In the genomic region with DNA sequence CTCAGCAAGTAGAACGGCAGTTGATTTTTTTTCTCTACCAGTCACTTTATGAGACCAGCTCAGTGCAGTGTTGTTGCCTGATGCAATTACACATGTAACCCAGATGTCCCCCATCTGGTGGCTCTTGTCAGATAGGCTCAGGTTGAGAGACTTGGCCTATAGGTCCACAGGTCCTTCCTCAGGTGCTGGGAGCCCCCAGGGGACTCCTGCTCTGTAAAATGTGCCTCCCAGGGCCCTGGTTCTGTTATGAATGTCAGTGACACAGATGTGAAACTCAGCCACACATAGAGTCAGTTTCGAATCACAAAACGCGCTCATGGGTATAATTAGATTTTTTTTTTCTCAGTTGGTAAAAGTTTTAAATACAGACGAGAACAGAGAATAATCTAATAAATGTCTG, we compare ENCODE assay signal across 27 mouse cellular contexts. TPM values are rescaled to one million over a fixed set of nuclear protein-coding genes. Genes with fewer than 3 reads are reported as not detected.
A peak's percentile ranks its signal among the peaks of the same experiment; 100 is the strongest.
DNase-seq lines count a peak whose midpoint lies in the region; ATAC-seq lines count a peak whose summit lies in the region.
"Had no signal": no experiment of that assay in that cellular context is flagged by ENCODE, and none has a peak within 500 bp of the region (broad histone marks: within the 10 kb centered on the region; RNA-seq: fewer than 3 reads in every experiment).

No protein-coding gene starts in this region.

- H3K9me3 ChIP-seq in hindbrain, embryonic 13.5 days, result no peaks in the 10 kb centered on the region
- H3K9me3 ChIP-seq: embryonic facial prominence, embryonic 12.5 days; forebrain, embryonic 13.5 days; forebrain, embryonic 15.5 days; G1E had no signal

- peak; percentile 91 for DNase-seq in A20 (ENCODE audit: low read depth, low spot score)
- DNase-seq in B cell, adult 2 months, result peak; percentile 8 to 22
- DNase-seq in forelimb bud, embryonic 11.5 days (ENCODE audit: low read depth, low spot score), result peak; percentile 25
- DNase-seq in thymus, postnatal 14 days, result no peak
- DNase-seq in c-Kit-positive CD71-positive TER-119-positive erythroid progenitor cells, embryonic 14.5 days (ENCODE audit: low spot score), result no peak
- DNase-seq: adrenal gland, adult 8-10 months; adrenal gland, postnatal 14 days; cerebellum, adult 11-12 months; cerebellum, adult 2 months; cerebellum, adult 9-10 months; cerebellum, postnatal 10 days; cerebellum, postnatal 25 days; forebrain, postnatal 0 days had no signal

- no peaks in the 10 kb centered on the region for H3K27me3 ChIP-seq in hindbrain, embryonic 13.5 days
- H3K27me3 ChIP-seq: embryonic facial prominence, embryonic 12.5 days; Patski had no signal

- no peak overlapping the region for H3K4me3 ChIP-seq in hindbrain, embryonic 13.5 days
- H3K4me3 ChIP-seq: embryonic facial prominence, embryonic 10.5 days; embryonic facial prominence, embryonic 12.5 days; forebrain, embryonic 13.5 days; forebrain, embryonic 15.5 days had no signal

- no peak for ATAC-seq in hindbrain, embryonic 13.5 days (ENCODE audit: low FRiP score)
- ATAC-seq: activated CD4-positive, CD25-positive, alpha-beta regulatory T cell, adult 4 months; forebrain, embryonic 13.5 days; forebrain, embryonic 15.5 days; forebrain, postnatal 0 days; Patski had no signal

- no peak overlapping the region; the same call in 1 of the 2 replicates for H3K27ac ChIP-seq in hindbrain, embryonic 13.5 days
- H3K27ac ChIP-seq: embryonic facial prominence, embryonic 10.5 days; embryonic facial prominence, embryonic 12.5 days; forebrain, embryonic 13.5 days; forebrain, embryonic 15.5 days had no signal

- no peak overlapping the region for H3K4me2 ChIP-seq in hindbrain, embryonic 13.5 days
- H3K4me2 ChIP-seq: embryonic facial prominence, embryonic 12.5 days; forebrain, embryonic 13.5 days; forebrain, embryonic 15.5 days had no signal

- H3K9ac ChIP-seq in hindbrain, embryonic 13.5 days, result no peak overlapping the region
- H3K9ac ChIP-seq: embryonic facial prominence, embryonic 12.5 days; forebrain, embryonic 13.5 days; forebrain, embryonic 15.5 days; forebrain, postnatal 0 days had no signal

- H3K36me3 ChIP-seq in hindbrain, embryonic 13.5 days, result no peaks in the 10 kb centered on the region
- H3K36me3 ChIP-seq: embryonic facial prominence, embryonic 10.5 days; embryonic facial prominence, embryonic 12.5 days; forebrain, embryonic 15.5 days; G1E had no signal

- 78% methylated on average over 5 of the region's 5 CpGs for WGBS in hindbrain, embryonic 13.5 days

- no peaks in the 10 kb centered on the region; the same call in 1 of the 2 replicates for H3K4me1 ChIP-seq in hindbrain, embryonic 13.5 days (replicated peaks)
- H3K4me1 ChIP-seq: embryonic facial prominence, embryonic 10.5 days; embryonic facial prominence, embryonic 12.5 days; forebrain, embryonic 13.5 days; forebrain, embryonic 15.5 days had no signal

RNA-seq across cellular contexts. Expression of a gene that starts 12.1 kb away (rescaled TPM):
- polyA plus RNA-seq in hindbrain, embryonic 13.5 days (2015; fragmentation: Nextera tagmentation; extraction: Ambion mirVana), result not detected in 2 replicates
- polyA plus RNA-seq: brain, embryonic 14.5 days; C2C12; cerebellum, adult 2 months; cortical plate, adult 2 months; embryonic facial prominence, embryonic 10.5 days; embryonic facial prominence, embryonic 12.5 days; embryonic facial prominence, embryonic 14.5 days; forebrain, embryonic 11.5 days; forebrain, embryonic 13.5 days; forebrain, embryonic 15.5 days; forebrain, postnatal 0 days; frontal cortex, adult 2 months; G1E; Patski had no signal

RNA-seq across cellular contexts. Expression of a gene that starts 33.2 kb away (rescaled TPM):
- polyA plus RNA-seq in hindbrain, embryonic 13.5 days (2015; fragmentation: Nextera tagmentation; extraction: Ambion mirVana), result 25.3 and 27.5 TPM in 2 replicates

RNA-seq across cellular contexts. Expression of a gene that starts 33.5 kb away (rescaled TPM):
- polyA plus RNA-seq in hindbrain, embryonic 13.5 days (2015; fragmentation: Nextera tagmentation; extraction: Ambion mirVana), result 1.4 TPM in 2 replicates
- polyA plus RNA-seq: activated CD4-positive, CD25-positive, alpha-beta regulatory T cell, adult 4 months; C2C12; Patski had no signal

Comparison
In these comparisons a context has a peak if more than half of its experiments do, and no peak if none do; other contexts are left out.
1. DNase-seq: peak in A20 (single experiment), B cell, adult 2 months (2 of 2) and forelimb bud, embryonic 11.5 days (single experiment); none in thymus, postnatal 14 days (single experiment) and c-Kit-positive CD71-positive TER-119-positive erythroid progenitor cells, embryonic 14.5 days (single experiment).